Mouse (Mus musculus) limb, embryonic 13.5 days (tissue): ENCODE measurements around the gene Gabra6. TPM values are rescaled to one million over a fixed set of nuclear protein-coding genes. Genes with fewer than 3 reads are reported as not detected.

Source experiments
- polyA plus RNA-seq: library from polyadenylated mRNA; unstranded; fragments of >200 nt; fragmentation: Nextera tagmentation; extraction: Ambion mirVana; gene quantifications from 2 replicates; pipeline ENCODE4 v1.2.1, GENCODE M21; 2015

Gene Gabra6
- polyA plus RNA-seq, 1 experiment from 2014 or later = not detected

Other genes with a start within 250 kb of the Gabra6 start
- 1.4 and 1.5 TPM in 2 replicates for gene Gabra1, start 138.1 kb downstream of the Gabra6 start, polyA plus RNA-seq
- gene Gabrb2, start 98.7 kb upstream of the Gabra6 start, polyA plus RNA-seq = 1.5 and 1.7 TPM in 2 replicates